Mouse (Mus musculus): Measurements from ENCODE around the gene Popdc2.

DNA sequence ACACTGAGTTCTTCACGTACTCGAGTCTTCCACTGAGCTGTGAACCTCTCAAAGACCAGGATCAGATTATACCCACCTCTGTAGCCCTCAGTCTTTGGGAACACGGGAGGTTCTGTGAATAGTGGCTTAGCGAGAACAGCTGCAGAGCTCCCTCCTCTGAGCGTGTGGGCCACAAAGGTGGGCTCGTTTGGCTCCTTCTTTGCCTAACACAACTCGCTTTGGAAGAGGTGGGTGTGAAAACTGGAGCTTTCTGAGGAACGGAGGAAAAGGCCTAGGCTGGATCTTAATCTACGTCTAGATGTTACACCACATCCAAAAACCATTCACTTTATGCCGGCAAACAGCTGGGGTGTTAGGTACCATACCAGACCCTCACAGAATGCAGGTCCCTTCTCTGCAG lies 3.4 kb downstream of the Popdc2 start:
- no peak for TF ChIP-seq CTCF (IDR thresholded peaks at IDR 0.05; ENCODE audit: low read depth)
- no peak for TF ChIP-seq EP300 (IDR thresholded peaks at IDR 0.05; ENCODE audit: low read depth)

All from heart, postnatal 0 days (tissue).